Mouse (Mus musculus) midbrain, embryonic 10.5 days (tissue): ENCODE results near the gene Trim47. TPM values are rescaled to one million over a fixed set of nuclear protein-coding genes. Genes with fewer than 3 reads are reported as not detected.

Experiments
- DNase-seq: peaks from one replicate; pipeline ENCODE4 v3.0.0-alpha.2; 2017; ENCODE audit warnings: low spot score
- H3K27ac ChIP-seq: fragments of 300-500 bp; sonication (generic); replicated peaks from 2 replicates; pipeline ENCODE4 v1.5.1; 2016; ENCODE audit warnings: mild to moderate bottlenecking
- H3K27me3 ChIP-seq: fragments of 300-500 bp; sonication (generic); 2 replicates; pipeline ENCODE4 v1.6.1; 2016; ENCODE audit warnings: low read depth, mild to moderate bottlenecking; ENCODE audit not compliant: poor library complexity, severe bottlenecking
- H3K36me3 ChIP-seq: fragments of 300-500 bp; sonication (generic); 2 replicates; pipeline ENCODE4 v1.6.1; 2016; ENCODE audit warnings: mild to moderate bottlenecking, moderate library complexity
- H3K4me1 ChIP-seq: fragments of 300-500 bp; sonication (generic); 2 replicates; pipeline ENCODE4 v1.6.1; 2016
- H3K4me3 ChIP-seq: fragments of 300-500 bp; sonication (generic); 2 replicates; pipeline ENCODE4 v1.5.1; 2016; ENCODE audit warnings: mild to moderate bottlenecking, moderate library complexity
- H3K9me3 ChIP-seq: fragments of 300-500 bp; sonication (generic); replicated peaks from 2 replicates; pipeline ENCODE4 v1.6.1; 2016; ENCODE audit warnings: mild to moderate bottlenecking
- WGBS: fragments of 180-500 bp; shearing (Covaris S2); methylation state at CpG from one replicate; pipeline ENCODE4 v1.1.7; 2016; 5-methylcytosine and 5-hydroxymethylcytosine counted together
- polyA plus RNA-seq: library from polyadenylated mRNA; unstranded; fragments of >200 nt; fragmentation: Nextera tagmentation; extraction: Ambion mirVana; gene quantifications from 2 replicates; pipeline ENCODE4 v1.2.1, GENCODE M21; 2016

The Trim47 gene
- 2.7 TPM in 2 replicates for polyA plus RNA-seq

DNA sequence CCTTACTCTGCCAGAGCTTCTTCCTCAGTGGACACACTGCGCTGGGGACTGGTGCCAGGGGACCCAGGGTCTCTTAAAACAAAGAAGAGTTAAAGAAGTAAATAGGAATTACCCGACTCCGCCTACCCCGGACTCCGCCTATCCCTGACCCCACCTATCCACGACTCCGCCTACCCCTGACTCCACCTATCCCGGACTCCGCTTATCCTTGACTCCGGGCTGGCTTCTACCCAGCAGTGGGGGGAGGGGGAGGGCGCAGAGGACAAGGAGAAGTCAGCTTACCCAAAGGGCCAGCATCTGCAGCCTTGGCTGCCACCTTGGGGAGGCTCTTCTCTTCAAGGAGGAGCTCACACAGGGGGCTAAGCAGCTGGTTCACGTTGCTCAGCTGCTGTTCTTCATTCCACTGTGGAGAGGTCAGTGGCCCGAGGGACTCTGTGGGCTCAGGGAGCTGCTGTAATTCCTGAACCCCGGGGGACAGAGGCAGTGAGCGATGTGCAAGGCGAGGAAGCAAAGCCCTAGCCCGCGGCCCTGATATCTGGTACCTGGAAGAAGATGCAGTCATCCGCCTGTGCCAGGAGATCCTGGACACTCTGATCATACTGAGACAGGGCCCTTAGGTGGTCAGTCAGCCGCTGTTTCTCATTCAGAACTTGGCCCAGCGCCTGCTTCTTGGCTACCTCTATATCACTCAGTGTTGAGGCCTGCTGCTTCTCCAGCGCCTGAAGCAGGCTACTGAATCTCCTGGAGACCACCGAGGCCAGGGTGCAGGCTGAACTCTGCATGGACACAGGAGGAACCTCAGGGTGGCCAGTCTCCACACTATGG is at the start of gene Trim47:
Gene Trim47 (minus strand): TSS at position 55 of the 825 bp plus-strand sequence.
- peaks cover 24% of the 10 kb centered on the region for H3K27me3 ChIP-seq
- WGBS: 26% methylated on average over 23 of the region's 23 CpGs
- peak; percentile 68 for DNase-seq
- peaks cover 45% of the 10 kb centered on the region for H3K4me1 ChIP-seq
- H3K9me3 ChIP-seq: no peaks in the 10 kb centered on the region
- H3K27ac ChIP-seq: peak within 1 kb of the TSS; percentile 71
- H3K36me3 ChIP-seq: peaks cover 24% of the 10 kb centered on the region
- peak within 1 kb of the TSS; percentile 36 for H3K4me3 ChIP-seq

DNA sequence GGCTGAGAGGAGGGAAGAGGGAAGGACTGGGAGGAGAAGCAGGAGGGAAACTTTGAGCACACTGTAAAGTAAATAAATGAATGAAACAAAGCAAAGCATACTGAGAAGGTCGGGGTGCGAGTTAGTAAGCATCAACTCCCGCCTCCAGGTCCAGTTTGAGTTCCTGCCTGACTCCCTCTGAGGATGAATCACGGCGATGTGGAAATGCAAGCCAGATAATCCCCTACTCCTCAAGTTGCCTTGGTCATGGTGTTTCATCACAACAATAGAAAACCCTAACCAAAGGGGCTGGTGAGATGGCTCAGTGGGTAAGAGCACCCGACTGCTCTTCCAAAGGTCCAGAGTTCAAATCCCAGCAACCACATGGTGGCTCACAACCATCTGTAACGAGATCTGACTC is 49.0 kb upstream of the Trim47 start:
- H3K9me3 ChIP-seq: no peaks in the 10 kb centered on the region
- no peaks in the 10 kb centered on the region for H3K27me3 ChIP-seq
- WGBS: 84% methylated on average over 7 of the region's 7 CpGs
- peaks cover 94% of the 10 kb centered on the region for H3K36me3 ChIP-seq
- no peak overlapping the region for H3K27ac ChIP-seq
- no peak for DNase-seq
- no peak overlapping the region for H3K4me3 ChIP-seq
- H3K4me1 ChIP-seq: no peaks in the 10 kb centered on the region

DNA sequence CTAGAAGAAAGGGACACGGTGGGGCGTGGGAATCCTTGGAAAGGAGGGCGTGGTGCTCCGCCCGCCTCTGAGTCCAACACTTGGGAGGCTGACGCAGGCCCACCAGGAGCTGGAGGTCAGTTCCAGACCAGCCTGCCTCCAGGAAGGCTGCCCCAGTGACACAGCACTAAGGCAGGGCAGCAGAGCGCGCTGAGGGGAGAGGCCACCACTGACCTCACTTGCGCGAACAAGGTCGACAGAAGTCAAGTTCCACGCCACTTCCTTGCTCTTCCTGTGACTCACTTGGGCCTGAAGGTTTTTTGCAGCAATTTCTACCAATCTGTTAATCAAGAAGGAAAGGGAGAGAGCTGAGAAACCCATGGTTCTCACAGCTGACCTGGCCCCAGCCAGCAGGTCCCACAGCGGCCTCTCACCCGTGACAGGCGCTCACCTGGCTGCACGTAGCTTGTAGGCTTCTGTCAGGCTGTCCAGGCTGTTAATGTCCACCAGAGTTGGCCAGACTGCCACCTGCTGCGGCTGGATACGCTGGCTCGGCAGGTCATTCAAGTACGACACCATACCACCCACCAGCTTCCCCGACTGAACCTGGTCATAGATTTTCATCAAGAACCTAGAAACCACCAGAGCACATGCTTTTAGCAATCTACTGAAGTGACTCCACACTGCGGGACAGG is 47.9 kb upstream of the Trim47 start:
- Histone ChIP-seq H3K27ac (no peak overlapping the region), H3K4me1 (no peaks in the 10 kb centered on the region), H3K4me3 (no peak overlapping the region), H3K9me3 (no peaks in the 10 kb centered on the region), H3K27me3 (no peaks in the 10 kb centered on the region), H3K36me3 (peaks cover 86% of the 10 kb centered on the region)
- 93% methylated on average over 22 of the region's 22 CpGs for WGBS
- no peak for DNase-seq

DNA sequence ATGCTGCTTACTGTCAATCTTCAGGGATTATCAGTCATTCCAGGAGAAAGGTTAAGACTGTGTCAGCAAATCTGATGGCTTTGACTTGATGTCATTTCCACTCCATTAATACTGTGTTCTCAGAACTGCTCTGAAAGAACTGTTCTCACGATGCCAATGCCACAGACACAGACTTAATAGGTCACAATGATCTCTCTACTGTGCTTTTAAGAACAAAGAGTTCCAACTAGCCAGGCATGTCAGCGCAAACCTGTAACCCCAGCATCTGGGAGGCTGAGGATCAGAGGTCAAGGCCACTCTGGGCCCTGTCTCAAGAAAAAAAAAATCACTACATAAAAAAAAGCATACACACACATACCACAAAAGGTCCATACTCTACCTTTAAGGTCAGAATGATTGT is 44.9 kb upstream of the Trim47 start:
- 96% methylated on average over 2 of the region's 2 CpGs for WGBS
- DNase-seq: no peak
- H3K4me1 ChIP-seq: peaks cover 12% of the 10 kb centered on the region
- no peaks in the 10 kb centered on the region for H3K9me3 ChIP-seq
- H3K4me3 ChIP-seq: no peak overlapping the region
- peaks cover 4% of the 10 kb centered on the region; the same call in 1 of the 2 replicates for H3K27me3 ChIP-seq
- no peak overlapping the region for H3K27ac ChIP-seq
- peaks cover 59% of the 10 kb centered on the region for H3K36me3 ChIP-seq

DNA sequence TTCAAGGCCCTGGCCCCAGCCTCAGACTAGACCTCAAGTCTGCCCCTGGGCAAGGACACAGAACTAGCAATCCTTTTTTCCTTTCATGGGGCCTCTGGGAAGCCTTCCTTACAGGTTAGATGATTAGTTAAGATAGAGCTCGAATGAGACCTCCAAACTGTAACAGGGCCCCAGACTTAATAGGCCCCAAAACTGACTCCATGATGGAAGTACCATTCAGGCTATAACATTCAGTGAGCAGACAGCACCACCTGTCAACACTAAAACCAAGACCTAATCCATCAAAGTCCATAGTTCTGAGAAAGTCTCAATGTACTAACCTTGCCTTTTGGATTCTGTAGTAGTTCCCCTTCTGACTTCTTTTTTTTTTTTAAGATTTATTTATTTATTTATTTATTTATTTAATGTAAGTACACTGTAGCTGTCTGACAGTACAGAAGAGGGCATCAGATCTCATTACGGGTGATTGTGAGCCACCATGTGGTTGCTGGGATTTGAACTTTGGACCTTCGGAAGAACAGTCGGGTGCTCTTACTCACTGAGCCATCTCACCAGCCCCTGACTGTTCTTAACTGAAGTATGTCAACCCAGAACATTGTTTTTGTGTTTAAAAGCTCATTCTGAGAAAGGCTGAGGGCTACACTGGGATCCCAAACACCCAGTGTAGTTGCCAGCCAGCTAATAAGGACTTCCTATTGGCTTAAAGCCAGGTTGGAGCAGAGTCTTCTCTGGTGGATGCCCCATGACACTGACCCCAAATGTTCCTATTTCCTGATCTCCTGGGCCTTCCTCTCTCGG is 43.2 kb upstream of the Trim47 start:
- Histone ChIP-seq H3K27ac (no peak overlapping the region), H3K36me3 (peaks cover 56% of the 10 kb centered on the region), H3K9me3 (no peaks in the 10 kb centered on the region), H3K4me1 (peaks cover 21% of the 10 kb centered on the region), H3K4me3 (no peak overlapping the region), H3K27me3 (peaks cover 4% of the 10 kb centered on the region; the same call in 1 of the 2 replicates)
- DNase-seq: no peak
- 85% methylated on average over 5 of the region's 5 CpGs for WGBS

DNA sequence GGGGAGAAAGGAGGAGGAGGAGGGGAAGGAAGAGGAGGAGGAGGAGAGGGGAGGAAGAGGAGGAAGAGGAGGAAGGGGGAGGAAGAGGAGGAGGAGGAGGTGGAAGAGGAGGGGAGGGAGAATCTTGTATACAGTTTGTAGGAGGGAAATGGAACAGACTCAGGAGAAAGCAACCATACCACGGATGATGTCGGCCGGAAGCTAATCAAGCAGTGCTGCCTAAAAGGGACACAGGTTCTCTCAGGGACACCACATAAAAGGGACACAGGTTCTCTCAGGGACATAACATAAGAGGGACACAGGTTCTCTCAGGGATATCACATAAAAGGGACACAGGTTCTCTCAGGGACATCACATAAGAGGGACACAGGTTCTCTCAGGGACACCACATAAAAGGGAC is 42.2 kb upstream of the Trim47 start:
- WGBS: 84% methylated on average over 3 of the region's 3 CpGs
- Histone ChIP-seq H3K27ac (no peak overlapping the region), H3K27me3 (peaks cover 4% of the 10 kb centered on the region; the same call in 1 of the 2 replicates), H3K36me3 (peaks cover 56% of the 10 kb centered on the region), H3K4me3 (no peak overlapping the region), H3K9me3 (no peaks in the 10 kb centered on the region), H3K4me1 (peaks cover 21% of the 10 kb centered on the region)
- no peak for DNase-seq

DNA sequence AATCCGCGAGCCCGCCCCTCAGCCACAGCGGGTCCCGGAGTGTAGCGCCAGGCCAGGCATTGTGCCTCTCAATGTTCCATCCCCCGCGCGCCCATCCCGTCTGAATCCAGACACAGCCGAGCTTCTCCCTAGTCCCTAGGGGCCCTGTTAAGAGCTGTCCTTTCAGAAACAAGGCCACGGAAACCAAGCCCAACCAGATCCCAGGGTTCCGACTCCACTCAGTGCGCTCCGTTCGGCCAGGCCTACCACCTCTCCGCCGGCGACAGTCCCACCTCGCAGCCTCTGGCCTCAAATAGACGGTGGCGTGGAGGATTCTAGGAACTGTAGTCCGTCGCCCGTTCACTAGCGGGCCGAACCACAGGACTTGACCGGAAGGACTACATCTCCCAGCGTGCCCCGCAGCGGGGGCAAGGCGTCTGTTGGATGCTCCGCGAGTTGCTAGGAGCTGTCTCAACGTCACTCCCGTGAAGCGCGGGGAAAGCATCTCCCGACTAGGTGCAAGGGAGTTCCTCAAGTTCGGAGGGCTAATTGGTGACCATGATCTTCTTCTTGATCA is 41.0 kb upstream of the Trim47 start, which contains the start of gene Fbf1:
Gene Fbf1 (minus strand): TSS at position 283 of the 556 bp plus-strand sequence.
- Histone ChIP-seq H3K4me3 (peak within 1 kb of the TSS; percentile 79), H3K36me3 (peaks cover 53% of the 10 kb centered on the region), H3K4me1 (peaks cover 28% of the 10 kb centered on the region), H3K27me3 (peaks cover 4% of the 10 kb centered on the region; the same call in 1 of the 2 replicates), H3K9me3 (no peaks in the 10 kb centered on the region), H3K27ac (peak within 1 kb of the TSS; percentile 91)
- peak; percentile 95 for DNase-seq
- WGBS: under 1% methylated on average over 40 of the region's 40 CpGs

DNA sequence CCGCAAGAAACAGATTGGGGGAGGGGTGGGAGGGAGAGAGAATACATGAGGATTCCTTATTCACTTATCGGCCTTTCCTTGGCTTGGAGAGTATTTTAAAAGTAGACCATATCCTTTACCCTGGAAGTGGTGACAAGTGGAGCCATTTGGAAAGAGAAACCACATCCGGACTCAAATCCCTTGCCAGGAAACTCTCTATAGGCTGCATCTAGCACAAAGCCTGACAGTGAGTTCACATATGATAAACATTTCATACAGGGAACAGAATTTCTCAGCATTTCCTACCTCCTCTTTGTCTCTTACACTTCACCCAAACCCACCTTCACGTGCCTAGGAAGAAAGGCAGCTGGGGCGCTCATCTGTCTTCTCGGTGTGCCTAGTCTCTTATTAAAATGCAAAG is 40.2 kb upstream of the Trim47 start:
- peaks cover 4% of the 10 kb centered on the region; the same call in 1 of the 2 replicates for H3K27me3 ChIP-seq
- WGBS: 19% methylated on average over 6 of the region's 6 CpGs
- DNase-seq: no peak

DNA sequence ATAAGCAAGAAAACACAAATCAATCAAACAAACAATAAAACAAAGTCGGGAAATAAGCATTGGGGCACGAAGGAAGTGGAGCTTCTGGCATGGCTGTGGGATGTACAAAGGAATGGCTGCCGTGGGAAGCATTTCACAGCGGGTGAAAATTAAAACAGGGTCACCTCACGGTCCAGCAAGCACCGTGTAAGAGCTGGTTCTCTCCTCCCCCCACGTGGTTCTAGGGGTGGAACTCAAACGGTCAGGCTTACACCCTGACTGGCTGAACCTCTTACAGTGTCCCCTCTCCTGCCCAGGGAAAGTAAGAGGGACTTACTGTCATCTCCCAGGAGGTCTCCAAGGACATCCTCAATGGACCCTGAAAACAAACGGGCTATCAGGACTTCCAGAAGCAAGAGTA is 36.0 kb upstream of the Trim47 start:
- DNase-seq: no peak
- peak overlapping the region; percentile 52; the same call in 1 of the 2 replicates for H3K27ac ChIP-seq
- no peaks in the 10 kb centered on the region for H3K9me3 ChIP-seq
- 38% methylated on average over 9 of the region's 9 CpGs for WGBS
- H3K27me3 ChIP-seq: no peaks in the 10 kb centered on the region
- H3K36me3 ChIP-seq: peaks cover 78% of the 10 kb centered on the region
- 0 out of 2 replicates have a peak overlapping the region, but pooled peaks have one; percentile 11 for H3K4me3 ChIP-seq
- peaks cover 30% of the 10 kb centered on the region for H3K4me1 ChIP-seq

More for the DNA sequence above, 40.2 kb upstream of the Trim47 start:
- Histone ChIP-seq H3K4me1 (peaks cover 34% of the 10 kb centered on the region), H3K36me3 (peaks cover 49% of the 10 kb centered on the region), H3K27ac (peak overlapping the region; percentile 91), H3K9me3 (no peaks in the 10 kb centered on the region), H3K4me3 (peak overlapping the region; percentile 79)

DNA sequence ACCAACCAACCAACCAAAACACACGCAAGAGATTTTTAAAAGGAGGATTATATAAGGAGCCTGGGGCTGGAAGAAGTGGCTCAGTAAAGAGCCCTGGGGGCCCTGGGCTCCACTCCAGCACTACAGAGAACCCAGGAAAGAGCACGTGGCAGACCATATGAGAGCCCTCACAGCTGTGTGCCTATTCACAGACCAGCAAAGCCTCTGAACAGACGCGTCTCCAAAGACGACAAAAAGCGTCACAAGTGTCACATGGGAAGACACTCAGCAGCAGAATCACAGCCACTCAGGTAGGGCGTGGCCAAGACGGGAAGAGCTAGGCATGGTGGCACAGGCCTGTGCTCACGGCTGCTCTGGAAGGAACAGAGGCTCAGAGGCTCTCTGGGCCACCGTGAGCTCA is 35.1 kb upstream of the Trim47 start:
- 0 out of 2 replicates have a peak overlapping the region, but pooled peaks have one; percentile 52 for H3K27ac ChIP-seq
- WGBS: 82% methylated on average over 10 of the region's 10 CpGs
- no peak for DNase-seq
- peaks cover 87% of the 10 kb centered on the region for H3K36me3 ChIP-seq
- no peak overlapping the region for H3K4me3 ChIP-seq
- H3K4me1 ChIP-seq: peaks cover 27% of the 10 kb centered on the region
- H3K9me3 ChIP-seq: no peaks in the 10 kb centered on the region
- H3K27me3 ChIP-seq: no peaks in the 10 kb centered on the region

DNA sequence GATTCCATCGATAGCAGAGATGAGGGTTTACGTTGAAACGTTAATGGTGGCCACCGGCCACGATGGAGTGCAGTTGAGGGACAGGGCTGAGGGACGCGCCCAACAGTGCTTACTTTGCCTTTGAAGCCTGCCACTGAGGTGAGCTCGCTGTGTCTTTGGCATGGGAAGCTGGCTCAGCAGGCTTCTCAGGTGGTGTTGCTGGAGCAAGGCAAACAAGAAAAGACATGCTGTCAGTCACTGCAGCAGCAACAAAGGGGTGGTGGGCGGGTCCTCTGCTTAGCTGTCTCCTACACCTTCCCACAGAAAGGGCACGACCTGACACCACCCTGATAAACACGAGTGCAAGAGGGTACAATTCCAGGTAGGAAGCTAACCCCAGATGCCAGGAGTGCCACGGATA is 34.3 kb upstream of the Trim47 start:
- WGBS: 74% methylated on average over 12 of the region's 12 CpGs

DNA sequence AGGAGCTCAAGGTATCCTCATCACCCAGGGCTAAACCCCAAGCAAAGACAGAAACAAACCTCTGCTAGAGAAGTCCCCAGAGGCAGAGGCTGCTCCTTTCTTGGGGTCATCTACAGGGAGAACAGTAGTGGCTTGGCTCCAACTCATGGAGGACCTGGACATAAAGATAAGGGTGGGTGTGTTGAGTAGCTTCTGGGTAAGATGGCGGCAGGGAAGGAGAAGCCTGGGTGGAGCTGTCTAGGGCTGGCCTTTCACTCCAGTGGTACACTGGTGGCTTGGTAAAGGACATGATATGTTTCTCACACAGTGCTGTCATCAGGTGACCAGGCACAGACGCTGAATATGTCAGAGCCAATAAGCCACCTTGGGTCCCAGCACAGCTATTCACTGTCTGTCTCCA is 23.9 kb upstream of the Trim47 start:
- no peaks in the 10 kb centered on the region for H3K9me3 ChIP-seq
- H3K27me3 ChIP-seq: no peaks in the 10 kb centered on the region
- 82% methylated on average over 2 of the region's 2 CpGs for WGBS
- DNase-seq: no peak
- H3K36me3 ChIP-seq: peaks cover 100% of the 10 kb centered on the region
- no peak overlapping the region for H3K4me3 ChIP-seq
- no peak overlapping the region; the same call in 1 of the 2 replicates for H3K27ac ChIP-seq
- peaks cover 7% of the 10 kb centered on the region; the same call in 1 of the 2 replicates for H3K4me1 ChIP-seq

More for the DNA sequence above, 34.3 kb upstream of the Trim47 start:
- DNase-seq: no peak
- Histone ChIP-seq H3K27ac (no peak overlapping the region), H3K9me3 (no peaks in the 10 kb centered on the region), H3K36me3 (peaks cover 91% of the 10 kb centered on the region), H3K4me3 (no peak overlapping the region), H3K27me3 (no peaks in the 10 kb centered on the region), H3K4me1 (peaks cover 19% of the 10 kb centered on the region)
